Mouse (Mus musculus): ENCODE measurements around the gene Kmt2a.

DNA sequence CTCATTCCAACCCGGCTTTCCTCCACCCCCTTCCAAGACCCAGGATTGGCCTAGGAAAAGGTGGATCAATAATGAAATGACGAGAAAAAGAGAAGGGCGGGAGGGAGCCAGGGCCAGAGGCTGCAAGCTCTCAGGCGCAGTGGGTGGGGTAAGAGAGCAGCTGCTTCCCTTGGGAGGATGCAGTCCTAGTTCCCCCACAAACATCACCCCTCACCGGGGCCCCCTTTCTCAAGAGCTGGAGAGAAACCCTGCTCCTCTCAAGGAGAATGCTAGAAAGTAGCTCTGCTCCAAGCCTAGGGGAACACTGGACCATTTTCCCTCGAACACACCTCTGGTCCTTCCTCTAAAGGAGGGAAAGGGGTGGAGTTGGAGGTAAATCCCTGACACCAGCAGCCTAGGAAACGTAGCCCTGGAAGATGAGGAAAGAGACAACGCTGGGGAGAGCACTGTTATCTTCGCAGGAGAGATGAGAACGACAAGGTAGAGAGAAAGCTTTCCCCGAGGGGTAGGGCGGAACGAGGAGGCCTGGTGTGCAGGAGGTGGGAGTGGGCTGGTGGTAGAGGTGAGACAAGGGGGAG is 1.3 kb downstream of the Kmt2a start:
- TF ChIP-seq GATA1 (IDR thresholded peaks at IDR 0.05; ENCODE audit: low read length): no peak
- TF ChIP-seq TAL1 (IDR thresholded peaks at IDR 0.05; ENCODE audit: low read length): no peak
